Mouse (Mus musculus) CH12.LX (cell line): ENCODE data around the gene Rfpl4. TPM values are rescaled to one million over a fixed set of nuclear protein-coding genes. Genes with fewer than 3 reads are reported as not detected.
A peak's percentile ranks its signal among the peaks of the same experiment; 100 is the strongest.

Experiments used
- DNase-seq: peaks from one replicate; pipeline ENCODE4 v3.0.0-alpha.2; 2013; ENCODE audit errors: extremely low read depth
- H3K27ac ChIP-seq: 2 replicates; pipeline ENCODE4 v1.5.1; 2012; ENCODE audit warnings: low read depth, mild to moderate bottlenecking, control low read depth, moderate library complexity; ENCODE audit not compliant: insufficient read depth
- H3K27me3 ChIP-seq: replicated peaks from 2 replicates; pipeline ENCODE3; 2012; ENCODE audit warnings: inconsistent platforms
- H3K36me3 ChIP-seq, 2 experiments: replicated peaks in 1 of 2; 2 replicates each; pipeline versions ENCODE3 to v1.6.1; 2012; ENCODE audit warnings: inconsistent platforms in 1 of 2, low read length in 1 of 2, mild to moderate bottlenecking in 1 of 2, mixed read lengths in 1 of 2, moderate library complexity in 1 of 2; ENCODE audit not compliant: control insufficient read depth in 1 of 2, insufficient read depth in 1 of 2
- H3K4me1 ChIP-seq, 2 experiments: 2 replicates each; pipeline ENCODE4 v1.6.1; 2012; ENCODE audit warnings: inconsistent platforms in 1 of 2, moderate library complexity in 1 of 2; ENCODE audit not compliant: insufficient read depth in 2 of 2, control insufficient read depth in 1 of 2
- H3K4me2 ChIP-seq: 2 replicates; pipeline ENCODE4 v1.6.1; 2012; ENCODE audit warnings: low read depth, mild to moderate bottlenecking, control low read depth; ENCODE audit not compliant: poor library complexity, insufficient read depth, severe bottlenecking
- H3K4me3 ChIP-seq, 3 experiments: fragments of 150-350 bp in 1 of 3; sonication (generic) in 1 of 3; replicated peaks in 1 of 3; 2 replicates each; pipeline versions ENCODE3 to v1.5.1; 2011 to 2012; ENCODE audit warnings: low read depth in 2 of 3, low read length in 2 of 3, mild to moderate bottlenecking in 2 of 3, moderate library complexity in 2 of 3, control low read depth in 1 of 3, improper control_type of control experiment in 1 of 3, inconsistent platforms in 1 of 3, mixed read lengths in 1 of 3; ENCODE audit not compliant: poor library complexity in 1 of 3
- H3K79me2 ChIP-seq: replicated peaks from 2 replicates; pipeline ENCODE4 v1.6.1; 2012; ENCODE audit warnings: mild to moderate bottlenecking, moderate library complexity; ENCODE audit not compliant: control insufficient read depth, poor library complexity, insufficient read depth, severe bottlenecking; ENCODE audit errors: extremely low read depth
- H3K9ac ChIP-seq: 2 replicates; pipeline ENCODE4 v1.6.1; 2012; ENCODE audit warnings: low read depth, mild to moderate bottlenecking, control low read depth, moderate library complexity; ENCODE audit not compliant: insufficient read depth
- H3K9me3 ChIP-seq: replicated peaks from 2 replicates; pipeline ENCODE3; 2012; ENCODE audit warnings: low read length, inconsistent platforms, mixed read lengths
- BHLHE40 ChIP-seq: IDR thresholded peaks from 2 replicates; pipeline ENCODE4 v1.6.1; 2011; ENCODE audit warnings: mild to moderate bottlenecking, low read depth, low read length, improper control_type of control experiment
- CHD1 ChIP-seq: IDR thresholded peaks from 2 replicates; pipeline ENCODE4 v1.6.1; 2012; ENCODE audit warnings: low read depth, low read length, improper control_type of control experiment, inconsistent platforms
- CHD2 ChIP-seq: IDR thresholded peaks from 2 replicates; pipeline ENCODE4 v1.6.1; 2011; ENCODE audit warnings: low read length, improper control_type of control experiment
- CTCF ChIP-seq, 2 experiments: IDR thresholded peaks in 1 of 2; conservative IDR thresholded peaks in 1 of 2; 2 replicates each; pipeline ENCODE4 v1.5.1; 2011 to 2012; ENCODE audit warnings: low read depth in 2 of 2, low read length in 2 of 2, improper control_type of control experiment in 1 of 2, inconsistent platforms in 1 of 2, mild to moderate bottlenecking in 1 of 2, moderate library complexity in 1 of 2
- EP300 ChIP-seq: IDR thresholded peaks from 2 replicates; pipeline ENCODE4 v1.6.1; 2011; ENCODE audit warnings: low read length, improper control_type of control experiment
- ETS1 ChIP-seq: conservative IDR thresholded peaks from 2 replicates; pipeline ENCODE4 v1.6.1; 2012; ENCODE audit warnings: low read depth, mild to moderate bottlenecking, inconsistent platforms, low read length, improper control_type of control experiment, moderate library complexity
- JUND ChIP-seq: conservative IDR thresholded peaks from 2 replicates; pipeline ENCODE4 v1.6.1; 2011; ENCODE audit warnings: low read depth, low read length, improper control_type of control experiment
- MAX ChIP-seq: IDR thresholded peaks from 2 replicates; pipeline ENCODE4 v1.6.1; 2011; ENCODE audit warnings: low read length, improper control_type of control experiment
- MAZ ChIP-seq: IDR thresholded peaks from 2 replicates; pipeline ENCODE4 v1.6.1; 2012; ENCODE audit warnings: low read depth, mild to moderate bottlenecking, inconsistent platforms, low read length, improper control_type of control experiment, moderate library complexity
- MEF2A ChIP-seq: IDR thresholded peaks from 2 replicates; pipeline ENCODE4 v1.6.1; 2014; ENCODE audit warnings: low read depth, mild to moderate bottlenecking, inconsistent platforms, low read length, improper control_type of control experiment, borderline replicate concordance
- MXI1 ChIP-seq: IDR thresholded peaks from 2 replicates; pipeline ENCODE4 v1.6.1; 2011; ENCODE audit warnings: mild to moderate bottlenecking, low read depth, low read length, improper control_type of control experiment
- MYC ChIP-seq: IDR thresholded peaks from 2 replicates; pipeline ENCODE4 v1.6.1; 2011; ENCODE audit warnings: low read depth, mild to moderate bottlenecking, improper control_type of control experiment, low read length
- NELFE ChIP-seq: IDR thresholded peaks from 2 replicates; pipeline ENCODE4 v1.6.1; 2011; ENCODE audit warnings: low read depth, low read length, improper control_type of control experiment
- POLR2A ChIP-seq: IDR thresholded peaks from 2 replicates; pipeline ENCODE4 v1.6.1; 2011; ENCODE audit warnings: low read depth, mild to moderate bottlenecking, improper control_type of control experiment, low read length
- POLR2AphosphoS2 ChIP-seq: IDR thresholded peaks from 2 replicates; pipeline ENCODE4 v1.6.1; 2011; ENCODE audit warnings: low read depth, low read length, improper control_type of control experiment
- SMC3 ChIP-seq: IDR thresholded peaks from 2 replicates; pipeline ENCODE4 v1.6.1; 2011; ENCODE audit warnings: low read depth, low read length, improper control_type of control experiment
- TCF12 ChIP-seq: IDR thresholded peaks from 2 replicates; pipeline ENCODE4 v1.6.1; 2014; ENCODE audit warnings: low read depth, mild to moderate bottlenecking, inconsistent platforms, low read length, improper control_type of control experiment
- USF1 ChIP-seq: IDR thresholded peaks from 2 replicates; pipeline ENCODE4 v1.6.1; 2014; ENCODE audit warnings: low read depth, mild to moderate bottlenecking, inconsistent platforms, low read length, improper control_type of control experiment
- ZKSCAN1 ChIP-seq: IDR thresholded peaks from 2 replicates; pipeline ENCODE4 v1.6.1; 2012; ENCODE audit warnings: low read depth, inconsistent platforms, low read length, improper control_type of control experiment, borderline replicate concordance
- ZMIZ1 ChIP-seq: IDR thresholded peaks from 2 replicates; pipeline ENCODE4 v1.6.1; 2012; ENCODE audit warnings: low read depth, mild to moderate bottlenecking, inconsistent platforms, low read length, improper control_type of control experiment
- dilution Hi-C: fragments of 300-500 bp; cut with MboI; formaldehyde crosslinking; loops from 2 replicates; pipeline ENCODE4 v1.14.3; 2020; ENCODE audit warnings: low sequenced_read_pairs; ENCODE audit not compliant: extremely low pct_unique_long_range_greater_than_20kb, extremely low pct_ligation_motif_present
- in situ Hi-C: fragments of 300-500 bp; cut with MboI; formaldehyde crosslinking; loops from 3 replicates; pipeline ENCODE4 v1.14.3; 2019; ENCODE audit warnings: low sequenced_read_pairs, low pct_ligation_motif_present, low pct_unique_long_range_greater_than_20kb, mixed read lengths
- polyA plus RNA-seq: library from polyadenylated mRNA; unstranded; fragments of >175 nt; gene quantifications from 2 replicates; pipeline ENCODE4 v1.2.1, GENCODE M21; 2012; ENCODE audit warnings: low read depth; ENCODE audit not compliant: insufficient read length
- total RNA-seq, 2 experiments: library from RNA; depleted of rRNA; stranded (reverse); fragments of 300-350 nt in 1 of 2; fragments of >200 nt in 1 of 2; gene quantifications; 2 replicates each; pipeline ENCODE4 v1.2.3; 2012 to 2014

The Rfpl4 gene
- total and polyA plus RNA-seq, 3 experiments: not detected

- DNase-seq: peak; percentile 85
- dilution Hi-C loops: no loop called here
- H3K4me1 ChIP-seq: peaks cover 2 to 54% of the 10 kb centered on the region in 2 experiments; a peak in 3 of 4 replicates
- peaks cover 11 to 30% of the 10 kb centered on the region in 2 experiments for H3K36me3 ChIP-seq
- H3K4me3 ChIP-seq: peak within 1 kb of the TSS; percentile 67 to 90 (median 73)
- no peaks in the 10 kb centered on the region for H3K9me3 ChIP-seq
- peak within 1 kb of the TSS; percentile 90 for H3K27ac ChIP-seq
- TF ChIP-seq SMC3 (no peak), CTCF (conservative IDR thresholded peaks at IDR 0.05 in 1 of 2, IDR thresholded peaks at IDR 0.05 in 1 of 2; ENCODE audit: low read depth in 2 of 2, low read length in 2 of 2) (no peak), MEF2A (no peak), POLR2AphosphoS2 (0 out of 2 replicates have a peak, but pooled peaks have one; percentile 81), NELFE (peak; percentile 73), MAX (no peak), CHD1 (no peak; the same call in 1 of the 2 replicates), BHLHE40 (no peak), MAZ (peak; percentile 53), MYC (no peak), EP300 (no peak), JUND (no peak), ETS1 (no peak), POLR2A (peak; percentile 72), TCF12 (peak; percentile 43), CHD2 (no peak), ZKSCAN1 (no peak), ZMIZ1 (peak; percentile 82), USF1 (no peak), MXI1 (no peak)
- H3K27me3 ChIP-seq: no peaks in the 10 kb centered on the region
- peaks cover 42% of the 10 kb centered on the region for H3K79me2 ChIP-seq
- H3K9ac ChIP-seq: peak within 1 kb of the TSS; percentile 99
- H3K4me2 ChIP-seq: peak within 1 kb of the TSS; percentile 80; the same call in 1 of the 2 replicates
- in situ Hi-C loops: loop anchor here (5.0 kb wide), 1 partner anchor 65 kb away; the partner anchor contains the start of gene Rasl2-9
Observed at GRCm38 (mm10) chr7:5061774-5062359, 54.9 kb downstream of the Rfpl4 start, which contains the start of gene U2af2. Gene U2af2 (plus strand): TSS chr7:5062143.
